Mouse (Mus musculus) urinary bladder, postnatal 14 days (tissue): ENCODE data around the gene Aacs.

Source experiments
- DNase-seq: peaks from one replicate; pipeline ENCODE4 v3.0.0; 2021; ENCODE audit warnings: low spot score

Aacs gene

GRCm38 (mm10) chr5:125493093-125493423 is 17.4 kb downstream of the Aacs start:
- DNase-seq = no peak

DNA sequence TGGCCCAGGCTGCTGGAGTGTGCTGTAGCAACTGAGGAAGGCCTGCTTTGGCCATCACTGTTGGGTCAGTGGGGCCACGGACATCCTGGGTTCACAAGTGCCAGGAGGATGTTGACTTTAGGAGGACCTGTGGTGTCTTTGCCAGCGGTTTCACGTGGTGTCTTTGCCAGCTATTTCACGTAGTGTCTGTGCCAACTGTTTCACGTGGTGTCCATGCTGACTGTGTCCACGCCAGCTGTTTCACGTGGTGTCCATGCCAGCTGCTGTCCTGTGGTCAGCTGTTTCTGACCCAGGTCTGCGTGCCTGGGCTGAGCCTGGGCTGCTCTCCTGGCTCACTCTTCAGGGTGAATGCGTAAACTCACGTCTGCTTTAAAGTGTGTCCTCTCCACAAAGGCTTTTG is 20.0 kb downstream of the Aacs start:
- DNase-seq = no peak

DNA sequence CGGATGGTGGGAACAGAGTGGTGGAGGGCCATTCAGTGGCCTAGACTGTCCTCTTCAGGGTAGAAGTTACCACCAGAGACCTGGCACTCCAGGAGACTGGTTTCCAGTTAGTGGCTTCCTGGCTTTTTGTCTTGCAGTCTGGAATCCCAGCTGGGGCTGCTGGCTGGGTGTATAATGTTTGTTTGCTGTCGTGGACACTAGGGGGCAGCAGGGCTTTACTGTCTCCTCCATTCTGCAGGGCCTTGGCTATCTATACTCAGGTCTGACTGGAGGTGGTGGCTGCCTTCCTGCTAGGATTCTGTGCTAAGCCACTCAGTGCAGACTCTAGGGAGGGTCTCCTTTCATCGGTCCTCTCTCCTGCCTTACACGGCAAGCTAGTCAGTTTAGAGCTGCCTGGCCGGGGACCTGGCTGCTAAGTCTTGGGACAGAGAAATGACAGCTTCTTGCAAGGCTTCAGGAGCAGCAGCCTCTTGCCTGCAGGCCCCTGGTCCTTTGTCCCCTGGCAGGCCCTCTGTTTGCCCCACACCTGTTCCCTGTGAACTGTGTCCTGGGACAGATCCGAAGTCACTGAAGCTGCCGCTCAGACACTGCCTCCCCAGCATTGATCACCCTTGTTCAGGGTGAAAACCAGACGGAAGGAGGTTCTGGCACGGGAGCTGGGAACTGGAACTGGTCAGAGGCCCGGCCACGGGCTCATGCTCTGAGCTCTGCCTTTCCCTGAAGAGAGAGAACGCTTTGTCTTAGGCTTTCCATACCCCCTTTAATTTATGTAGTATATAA is 22.4 kb downstream of the Aacs start:
- DNase-seq = peak; percentile 48

- no peak for DNase-seq
Measured at GRCm38 (mm10) chr5:125501505-125501904, 25.9 kb downstream of the Aacs start.

GRCm38 (mm10) chr5:125502186-125502585 is 26.6 kb downstream of the Aacs start:
- DNase-seq = no peak

DNA sequence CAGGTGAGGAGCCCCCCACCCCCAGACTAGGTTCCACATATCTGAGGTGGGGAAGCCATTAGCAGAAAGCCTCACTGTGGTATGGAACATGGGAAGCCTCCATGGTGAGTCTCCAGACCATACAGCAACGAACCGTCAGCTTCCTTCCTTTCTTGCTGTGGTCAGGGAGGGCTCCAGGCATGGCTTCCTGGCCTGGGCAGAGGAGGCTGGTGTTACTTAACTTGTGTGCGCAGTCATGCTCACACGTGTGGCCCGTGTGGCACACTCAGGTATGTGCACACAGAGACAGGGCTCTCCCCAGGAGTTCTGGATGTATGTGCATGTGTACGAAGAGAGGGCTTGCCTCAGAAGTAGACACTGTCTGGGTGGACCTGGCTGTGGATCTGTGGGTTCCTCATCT is 28.0 kb downstream of the Aacs start:
- no peak for DNase-seq

- DNase-seq = no peak
Measured at GRCm38 (mm10) chr5:125504692-125505091, 29.1 kb downstream of the Aacs start.

DNA sequence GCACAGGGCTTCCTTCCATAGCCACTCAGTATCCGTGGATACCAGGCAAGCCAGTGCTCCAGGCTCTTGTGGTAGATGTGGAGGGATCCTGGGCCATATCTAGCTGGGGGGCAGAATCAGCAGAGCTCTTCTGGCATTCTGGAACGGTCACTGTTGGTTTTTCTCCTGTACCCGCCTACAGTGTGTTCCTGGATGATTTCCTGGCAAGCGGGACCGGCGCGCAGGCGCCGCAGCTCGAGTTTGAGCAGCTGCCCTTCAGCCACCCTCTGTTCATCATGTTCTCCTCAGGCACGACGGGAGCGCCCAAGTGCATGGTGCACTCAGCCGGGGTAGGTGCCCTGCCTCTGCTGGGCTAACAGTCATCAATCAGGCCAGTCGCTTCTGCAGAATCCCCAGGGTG is 30.4 kb downstream of the Aacs start:
- no peak for DNase-seq

DNA sequence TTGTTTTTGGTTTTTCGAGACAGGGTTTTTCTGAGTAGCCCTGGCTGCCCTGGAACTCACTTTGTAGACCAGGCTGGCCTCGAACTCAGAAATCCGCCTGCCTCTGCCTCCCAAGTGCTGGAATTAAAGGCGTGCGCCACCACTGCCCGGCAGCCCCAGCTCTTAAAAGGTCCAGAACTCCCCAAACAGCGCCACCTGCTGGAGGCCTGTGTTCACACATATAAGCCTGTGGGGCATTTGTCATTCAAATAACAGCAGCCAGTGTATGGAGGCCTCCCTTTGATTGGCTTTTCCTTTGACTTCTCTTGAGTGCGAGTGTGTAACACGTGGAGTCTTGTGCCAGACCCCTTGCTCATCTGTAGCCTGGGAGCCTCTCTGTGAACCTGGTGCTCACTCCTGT is 32.0 kb downstream of the Aacs start:
- DNase-seq = no peak

DNA sequence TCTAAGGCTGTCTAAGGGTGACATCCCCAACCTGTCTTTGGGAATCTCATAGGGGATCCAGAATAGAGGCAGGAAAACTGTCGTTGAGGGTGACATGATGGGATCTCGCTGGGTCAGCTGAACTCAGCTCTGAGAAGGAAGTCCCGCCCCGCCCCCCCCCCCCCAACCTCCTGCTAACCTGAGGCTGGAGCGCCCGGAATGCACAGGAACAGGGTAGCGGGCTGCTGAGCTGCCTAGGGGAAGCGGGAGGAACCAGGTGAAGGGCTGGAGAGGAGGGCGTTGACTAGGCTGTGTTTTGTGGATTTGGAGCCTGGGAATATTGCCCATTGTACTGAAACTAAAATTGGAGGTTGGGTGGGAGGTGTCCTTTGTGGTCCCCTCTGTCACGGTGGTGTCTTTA is 32.4 kb downstream of the Aacs start:
- no peak for DNase-seq

DNA sequence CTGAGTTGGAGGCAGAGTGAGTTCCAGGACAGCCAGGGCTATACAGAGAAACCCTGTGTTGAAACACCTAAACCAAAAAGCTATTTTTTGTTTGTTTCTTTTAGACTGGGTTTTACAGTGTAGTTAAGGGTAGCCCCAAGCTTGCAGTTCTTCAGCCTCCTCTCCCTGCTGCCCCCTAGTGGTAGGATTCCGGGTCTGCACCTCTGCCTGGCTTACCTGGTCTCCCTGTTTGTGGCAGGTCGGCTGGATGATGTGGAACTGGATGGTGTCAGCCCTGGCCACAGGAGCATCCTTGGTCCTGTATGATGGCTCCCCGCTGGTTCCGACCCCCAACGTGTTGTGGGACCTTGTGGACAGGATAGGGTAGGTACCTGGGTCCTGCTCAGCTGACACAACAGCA is 33.9 kb downstream of the Aacs start:
- peak; percentile 53 for DNase-seq

GRCm38 (mm10) chr5:125515006-125515405 is 39.4 kb downstream of the Aacs start:
- DNase-seq = no peak

DNA sequence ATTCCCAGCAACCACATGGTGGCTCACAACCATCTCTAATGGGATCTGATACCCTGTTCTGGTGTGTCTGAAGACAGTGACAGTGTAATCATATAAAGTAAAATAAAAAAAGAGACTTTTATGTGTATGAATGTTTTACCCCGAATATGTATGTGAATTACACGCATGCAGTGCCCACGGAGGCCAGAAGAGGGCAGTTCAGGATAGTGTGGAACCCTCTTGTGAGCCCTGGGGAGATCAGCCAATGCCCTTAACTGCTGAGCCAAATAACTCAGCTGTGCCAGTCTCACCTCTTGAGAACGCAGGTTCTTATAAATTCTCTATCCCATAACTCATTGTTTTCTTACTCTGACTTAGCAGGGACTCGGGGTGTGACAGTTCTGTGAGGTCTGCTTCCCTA is 43.0 kb downstream of the Aacs start:
- no peak for DNase-seq

GRCm38 (mm10) chr5:125520930-125521590 is 45.4 kb downstream of the Aacs start:
- DNase-seq = no peak

DNA sequence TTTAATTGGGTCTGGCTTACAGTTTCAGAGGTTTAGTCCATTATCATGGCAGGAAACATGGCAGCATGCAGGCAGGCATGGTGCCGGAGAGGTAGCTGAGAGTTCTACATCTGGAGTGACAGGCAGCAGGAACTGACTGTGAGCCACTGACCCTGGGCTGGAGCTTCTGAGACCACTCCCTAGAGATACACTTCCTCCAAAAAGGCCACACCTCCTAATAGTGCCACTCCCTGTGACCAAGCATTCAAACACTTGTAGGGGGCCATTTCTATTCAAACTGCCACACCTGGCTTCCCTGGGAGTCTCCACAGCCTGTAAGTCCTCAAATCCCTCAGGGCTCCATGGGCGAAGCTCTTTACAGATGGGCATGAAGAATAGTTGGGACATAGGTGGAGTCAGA is 47.7 kb downstream of the Aacs start:
- no peak for DNase-seq

GRCm38 (mm10) chr5:125525516-125525915 is 49.9 kb downstream of the Aacs start:
- DNase-seq = no peak

DNA sequence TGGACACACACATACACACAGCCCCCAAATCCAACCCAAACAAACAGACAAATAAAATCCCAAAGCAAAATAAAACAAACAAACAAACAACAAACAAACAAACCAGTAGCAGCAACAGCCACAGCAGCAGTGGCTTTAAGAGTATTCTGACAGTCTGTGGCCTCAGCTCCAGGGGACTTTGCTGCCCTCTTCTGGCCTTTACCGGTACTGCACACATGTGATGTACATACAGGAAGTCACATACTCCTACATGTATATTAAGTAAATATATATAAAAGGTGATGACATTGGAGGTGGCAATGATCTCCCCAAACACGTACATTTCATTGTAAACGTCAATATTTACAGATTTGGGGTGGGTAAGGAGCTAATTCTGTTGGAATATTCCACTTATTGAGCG is 50.9 kb downstream of the Aacs start:
- no peak for DNase-seq

- DNase-seq = peak; percentile 72
Measured at GRCm38 (mm10) chr5:125529109-125529508, 53.5 kb downstream of the Aacs start.

- DNase-seq = no peak
Measured at GRCm38 (mm10) chr5:125531634-125532033, 56.0 kb downstream of the Aacs start, which contains the start of gene Tmem132b. Gene Tmem132b (plus strand): TSS chr5:125531774.

DNA sequence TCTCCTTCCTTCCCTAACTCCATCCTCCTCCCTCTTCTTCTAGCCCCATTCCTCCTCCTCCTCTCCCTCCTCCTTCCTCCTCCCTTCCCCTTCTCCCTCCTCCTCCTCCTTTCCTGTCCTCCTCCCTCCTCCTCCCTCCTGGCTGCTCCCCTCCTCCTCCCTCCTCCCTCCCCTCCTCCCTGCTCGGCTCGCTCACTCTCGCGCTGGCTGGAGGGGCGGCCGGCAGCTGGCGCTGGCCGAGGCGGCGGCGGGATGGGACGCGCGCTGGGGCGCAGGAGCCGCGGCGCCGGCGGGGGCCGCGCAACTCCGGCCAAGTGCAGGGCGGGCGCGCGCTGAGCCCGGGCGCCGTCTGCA is 56.6 kb downstream of the Aacs start:
- no peak for DNase-seq

DNA sequence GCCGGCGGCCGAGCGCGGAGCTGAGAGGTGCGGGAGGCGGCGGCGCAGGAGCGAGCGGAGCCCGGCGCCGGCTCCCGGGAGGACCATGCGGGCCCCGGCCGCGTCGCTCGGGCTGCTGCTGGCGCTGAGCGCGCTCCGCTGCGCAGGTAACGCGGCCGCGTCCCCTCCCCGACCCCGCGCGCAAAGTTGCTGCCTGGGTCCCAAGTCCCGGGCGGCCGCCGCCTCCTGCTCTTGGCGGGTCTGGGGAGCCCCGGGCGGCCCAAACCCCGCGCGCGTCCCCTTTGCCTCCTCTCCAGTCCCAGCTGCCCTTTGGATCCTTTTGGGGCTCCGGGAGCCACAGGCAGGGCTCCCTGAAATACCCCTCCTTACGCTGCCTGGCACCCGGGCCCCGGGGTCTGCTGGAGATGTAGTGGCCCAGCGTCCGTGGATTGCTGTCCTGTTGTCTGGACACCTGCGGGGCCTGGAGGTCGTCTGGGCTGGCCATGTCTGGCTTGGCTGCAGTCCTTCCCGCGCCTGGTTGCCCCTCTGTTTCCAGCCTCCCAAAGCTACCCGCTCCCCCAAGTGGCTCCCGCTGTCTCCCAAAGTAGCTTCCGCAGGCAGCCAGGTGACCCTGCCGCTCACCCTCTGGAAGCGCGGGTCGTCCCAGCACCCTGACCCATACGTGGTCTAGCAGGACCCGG is 57.1 kb downstream of the Aacs start:
- DNase-seq = no peak

- DNase-seq = no peak
Measured at GRCm38 (mm10) chr5:125533225-125533900, 57.7 kb downstream of the Aacs start.

DNA sequence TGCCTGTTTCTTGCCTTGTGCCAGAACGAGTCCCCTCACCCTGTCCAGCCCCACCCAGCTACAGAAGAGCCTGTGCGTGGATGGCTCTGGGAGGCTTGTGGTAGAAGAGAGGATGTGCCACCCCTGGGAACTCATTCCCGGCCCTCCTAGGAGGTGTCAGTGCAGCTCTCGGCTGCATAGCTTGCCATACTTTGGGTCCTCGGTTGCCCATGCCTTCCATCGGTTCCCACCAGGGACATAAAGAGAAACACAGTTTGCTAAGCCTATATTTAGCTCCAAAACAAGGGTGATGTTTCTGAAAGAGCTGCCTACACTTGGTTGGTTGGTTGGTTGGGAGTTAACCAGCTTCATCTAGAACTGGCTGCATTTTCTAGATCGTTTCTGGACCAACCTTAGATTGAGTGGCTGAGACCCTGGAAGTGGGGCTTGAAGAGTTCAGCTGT is 58.6 kb downstream of the Aacs start:
- DNase-seq = no peak
